Mouse (Mus musculus) MEL (cell line): ENCODE measurements around the gene Notch2. TPM values are rescaled to one million over a fixed set of nuclear protein-coding genes. Genes with fewer than 3 reads are reported as not detected.

Experiments
- DNase-seq: peaks from one replicate; pipeline ENCODE4 v3.0.0; 2011; ENCODE audit warnings: low read depth, low spot score
- H3K27ac ChIP-seq: 2 replicates; pipeline ENCODE4 v1.5.1; 2012; ENCODE audit warnings: low read depth, mild to moderate bottlenecking, control low read depth, low read length, moderate library complexity; ENCODE audit not compliant: control insufficient read depth
- H3K27me3 ChIP-seq, 2 experiments: fragments of 150-350 bp in 1 of 2; sonication (generic) in 1 of 2; 2 replicates each; pipeline ENCODE4 v1.6.1; 2012; ENCODE audit warnings: low read length in 2 of 2, mild to moderate bottlenecking in 2 of 2, improper control_type of control experiment in 1 of 2, moderate library complexity in 1 of 2; ENCODE audit not compliant: insufficient read depth in 2 of 2, control insufficient read depth in 1 of 2
- H3K36me3 ChIP-seq, 2 experiments: 2 replicates each; pipeline ENCODE4 v1.6.1; 2012 to 2014; ENCODE audit warnings: low read length in 2 of 2, improper control_type of control experiment in 1 of 2, inconsistent platforms in 1 of 2, mild to moderate bottlenecking in 1 of 2; ENCODE audit not compliant: insufficient read depth in 2 of 2, control insufficient read depth in 1 of 2
- H3K4me1 ChIP-seq, 2 experiments: fragments of 150-350 bp in 1 of 2; sonication (generic) in 1 of 2; 2 replicates each; pipeline ENCODE4 v1.6.1; 2012; ENCODE audit warnings: low read length in 2 of 2, improper control_type of control experiment in 1 of 2, mild to moderate bottlenecking in 1 of 2; ENCODE audit not compliant: insufficient read depth in 2 of 2, control insufficient read depth in 1 of 2
- H3K4me3 ChIP-seq, 2 experiments: fragments of 150-350 bp in 1 of 2; sonication (generic) in 1 of 2; 2 replicates each; pipeline ENCODE4 v1.5.1; 2012; ENCODE audit warnings: low read depth in 2 of 2, low read length in 2 of 2, mild to moderate bottlenecking in 2 of 2, moderate library complexity in 2 of 2, control low read depth in 1 of 2, improper control_type of control experiment in 1 of 2; ENCODE audit not compliant: control insufficient read depth in 1 of 2, insufficient read depth in 1 of 2
- H3K79me2 ChIP-seq: 2 replicates; pipeline ENCODE4 v1.6.1; 2012; ENCODE audit warnings: mild to moderate bottlenecking, low read length, moderate library complexity; ENCODE audit not compliant: control insufficient read depth, poor library complexity, insufficient read depth
- H3K9ac ChIP-seq: 2 replicates; pipeline ENCODE4 v1.6.1; 2012; ENCODE audit warnings: low read depth, mild to moderate bottlenecking, control low read depth, low read length, moderate library complexity; ENCODE audit not compliant: control insufficient read depth, poor library complexity, severe bottlenecking
- H3K9me3 ChIP-seq: fragments of 150-350 bp; sonication (generic); replicated peaks from 2 replicates; pipeline ENCODE4 v1.6.1; 2012; ENCODE audit warnings: mild to moderate bottlenecking, low read length, improper control_type of control experiment, moderate library complexity; ENCODE audit not compliant: insufficient read depth
- BHLHE40 ChIP-seq: IDR thresholded peaks from 2 replicates; pipeline ENCODE4 v1.6.1; 2012; ENCODE audit warnings: low read depth, mild to moderate bottlenecking, inconsistent platforms, low read length, improper control_type of control experiment, borderline replicate concordance
- CHD1 ChIP-seq: IDR thresholded peaks from 2 replicates; pipeline ENCODE4 v1.6.1; 2012; ENCODE audit warnings: low read depth, mild to moderate bottlenecking, inconsistent platforms, low read length, improper control_type of control experiment
- CTCF ChIP-seq, 3 experiments: IDR thresholded peaks in 2 of 3; conservative IDR thresholded peaks in 1 of 3; 2 replicates each; pipeline ENCODE4 v1.5.1; 2011 to 2012; ENCODE audit warnings: low read length in 3 of 3, low read depth in 2 of 3, mild to moderate bottlenecking in 2 of 3, improper control_type of control experiment in 1 of 3, inconsistent platforms in 1 of 3, mixed read lengths in 1 of 3, moderate library complexity in 1 of 3; ENCODE audit not compliant: control insufficient read depth in 1 of 3, insufficient read depth in 1 of 3, poor library complexity in 1 of 3, severe bottlenecking in 1 of 3
- E2F4 ChIP-seq: IDR thresholded peaks from 2 replicates; pipeline ENCODE4 v1.6.1; 2011; ENCODE audit warnings: low read depth, low read length, improper control_type of control experiment, borderline replicate concordance
- EP300 ChIP-seq, 2 experiments: IDR thresholded peaks; 2 replicates each; pipeline ENCODE4 v1.6.1; 2011; ENCODE audit warnings: improper control_type of control experiment in 2 of 2, low read length in 2 of 2, low read depth in 1 of 2, mild to moderate bottlenecking in 1 of 2
- ETS1 ChIP-seq: IDR thresholded peaks from 2 replicates; pipeline ENCODE4 v1.6.1; 2012; ENCODE audit warnings: low read depth, mild to moderate bottlenecking, inconsistent platforms, low read length, improper control_type of control experiment, moderate library complexity
- GABPA ChIP-seq: IDR thresholded peaks from 2 replicates; pipeline ENCODE4 v1.6.1; 2012; ENCODE audit warnings: low read depth, mild to moderate bottlenecking, inconsistent platforms, low read length, improper control_type of control experiment, moderate library complexity
- GATA1 ChIP-seq: IDR thresholded peaks from 2 replicates; pipeline ENCODE4 v1.6.1; 2011; ENCODE audit warnings: low read depth, low read length, improper control_type of control experiment
- MAFK ChIP-seq: IDR thresholded peaks from 2 replicates; pipeline ENCODE4 v1.6.1; 2011; ENCODE audit warnings: low read depth, mild to moderate bottlenecking, low read length, improper control_type of control experiment, borderline replicate concordance
- MAZ ChIP-seq: IDR thresholded peaks from 2 replicates; pipeline ENCODE4 v1.6.1; 2012; ENCODE audit warnings: low read depth, mild to moderate bottlenecking, inconsistent platforms, low read length, improper control_type of control experiment
- MEF2A ChIP-seq: IDR thresholded peaks from 2 replicates; pipeline ENCODE4 v1.6.1; 2014; ENCODE audit warnings: low read depth, mild to moderate bottlenecking, inconsistent platforms, low read length, improper control_type of control experiment; ENCODE audit not compliant: poor library complexity, insufficient replicate concordance, severe bottlenecking; ENCODE audit errors: extremely low read depth
- MXI1 ChIP-seq: IDR thresholded peaks from 2 replicates; pipeline ENCODE4 v1.6.1; 2011; ENCODE audit warnings: mild to moderate bottlenecking, low read depth, low read length, improper control_type of control experiment
- MYB ChIP-seq: IDR thresholded peaks from 2 replicates; pipeline ENCODE4 v1.6.1; 2011; ENCODE audit warnings: mild to moderate bottlenecking, low read depth, low read length, improper control_type of control experiment
- MYC ChIP-seq: IDR thresholded peaks from 2 replicates; pipeline ENCODE4 v1.6.1; 2011; ENCODE audit warnings: low read depth, mild to moderate bottlenecking, low read length, improper control_type of control experiment, moderate library complexity
- NRF1 ChIP-seq: IDR thresholded peaks from 2 replicates; pipeline ENCODE4 v1.6.1; 2014; ENCODE audit warnings: low read depth, mild to moderate bottlenecking, inconsistent platforms, low read length, improper control_type of control experiment, moderate library complexity; ENCODE audit not compliant: poor library complexity, insufficient read depth, severe bottlenecking
- POLR2AphosphoS5 ChIP-seq: IDR thresholded peaks from 2 replicates; pipeline ENCODE4 v1.6.1; 2012; ENCODE audit warnings: low read depth, borderline replicate concordance, mild to moderate bottlenecking, inconsistent platforms, low read length, moderate library complexity, mixed read lengths
- RAD21 ChIP-seq: IDR thresholded peaks from 2 replicates; pipeline ENCODE4 v1.6.1; 2011; ENCODE audit warnings: mild to moderate bottlenecking, low read depth, low read length, improper control_type of control experiment
- RCOR1 ChIP-seq: IDR thresholded peaks from 2 replicates; pipeline ENCODE4 v1.6.1; 2012; ENCODE audit warnings: low read depth, mild to moderate bottlenecking, inconsistent platforms, low read length, improper control_type of control experiment
- SIN3A ChIP-seq: IDR thresholded peaks from 2 replicates; pipeline ENCODE4 v1.6.1; 2012; ENCODE audit warnings: low read length, improper control_type of control experiment, inconsistent platforms
- SMC3 ChIP-seq: IDR thresholded peaks from 2 replicates; pipeline ENCODE4 v1.6.1; 2011; ENCODE audit warnings: low read depth, low read length, improper control_type of control experiment
- TAL1 ChIP-seq: IDR thresholded peaks from 2 replicates; pipeline ENCODE4 v1.6.1; 2012; ENCODE audit warnings: mild to moderate bottlenecking, inconsistent platforms, low read length, moderate library complexity, mixed read lengths
- TBP ChIP-seq: IDR thresholded peaks from 2 replicates; pipeline ENCODE4 v1.8.0; 2011; ENCODE audit warnings: low read depth, low read length, improper control_type of control experiment
- TCF12 ChIP-seq: IDR thresholded peaks from 2 replicates; pipeline ENCODE4 v1.6.1; 2014; ENCODE audit warnings: low read depth, mild to moderate bottlenecking, inconsistent platforms, low read length, improper control_type of control experiment, moderate library complexity
- UBTF ChIP-seq: IDR thresholded peaks from 2 replicates; pipeline ENCODE4 v1.6.1; 2012; ENCODE audit warnings: low read depth, mild to moderate bottlenecking, inconsistent platforms, low read length, improper control_type of control experiment, moderate library complexity, borderline replicate concordance; ENCODE audit not compliant: insufficient read depth
- USF1 ChIP-seq: IDR thresholded peaks from 2 replicates; pipeline ENCODE4 v1.6.1; 2014; ENCODE audit warnings: low read depth, mild to moderate bottlenecking, inconsistent platforms, low read length, improper control_type of control experiment, moderate library complexity
- USF2 ChIP-seq, 2 experiments: IDR thresholded peaks; 2 replicates each; pipeline ENCODE4 v1.6.1; 2011 to 2012; ENCODE audit warnings: improper control_type of control experiment in 2 of 2, low read length in 2 of 2, borderline replicate concordance in 1 of 2, inconsistent platforms in 1 of 2, low read depth in 1 of 2, mild to moderate bottlenecking in 1 of 2; ENCODE audit not compliant: insufficient read depth in 1 of 2
- ZC3H11A ChIP-seq: IDR thresholded peaks from 2 replicates; pipeline ENCODE4 v1.6.1; 2012; ENCODE audit warnings: low read depth, mild to moderate bottlenecking, inconsistent platforms, low read length, improper control_type of control experiment
- ZKSCAN1 ChIP-seq: IDR thresholded peaks from 2 replicates; pipeline ENCODE4 v1.6.1; 2012; ENCODE audit warnings: low read depth, mild to moderate bottlenecking, inconsistent platforms, low read length, improper control_type of control experiment, moderate library complexity
- ZMIZ1 ChIP-seq: IDR thresholded peaks from 2 replicates; pipeline ENCODE4 v1.6.1; 2012; ENCODE audit warnings: low read depth, mild to moderate bottlenecking, inconsistent platforms, low read length, improper control_type of control experiment, moderate library complexity
- ZNF384 ChIP-seq: IDR thresholded peaks from 2 replicates; pipeline ENCODE4 v1.6.1; 2012; ENCODE audit warnings: low read depth, mild to moderate bottlenecking, inconsistent platforms, low read length, improper control_type of control experiment
- polyA plus RNA-seq, 2 experiments: library from polyadenylated mRNA; stranded (reverse) in 1 of 2; unstranded in 1 of 2; fragments of >175 nt in 1 of 2; fragments of >200 nt in 1 of 2; gene quantifications; 2 replicates each; pipeline versions ENCODE4 v1.2.1 to v1.2.4; 2012; ENCODE audit warnings: low replicate concordance in 2 of 2, low read depth in 1 of 2; ENCODE audit not compliant: insufficient read length in 2 of 2, insufficient read depth in 1 of 2, missing spikeins in 1 of 2
- total RNA-seq: library from RNA; depleted of rRNA; stranded (reverse); fragments of 300-350 nt; gene quantifications from 2 replicates; pipeline ENCODE4 v1.2.3, GENCODE M21; 2012

Gene Notch2
- total and polyA plus RNA-seq, 3 experiments, result 16.2 to 36.6 (median 16.6) TPM

DNA sequence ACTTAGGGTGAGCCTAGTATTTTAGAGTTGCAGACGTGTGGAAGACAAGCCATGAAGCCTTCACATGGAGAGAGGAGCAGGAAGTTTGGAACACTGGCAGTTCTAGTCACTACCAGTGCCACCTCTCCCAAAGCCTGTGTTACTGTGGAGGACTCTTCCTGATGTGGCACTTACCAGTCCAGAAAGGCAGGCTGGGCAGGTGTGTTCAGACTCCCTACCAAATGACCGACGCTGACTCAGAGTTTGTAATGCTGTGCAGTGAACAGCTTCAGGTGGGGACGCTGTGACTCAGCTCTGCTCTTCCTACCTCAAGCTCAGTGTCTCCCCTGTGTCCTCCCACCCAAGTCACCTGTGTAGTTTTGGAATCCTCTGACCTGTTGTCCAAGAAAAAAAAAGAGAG, 67.3 kb downstream of the Notch2 start:
- H3K36me3 ChIP-seq, result peaks cover 0 to 31% of the 10 kb centered on the region in 2 experiments
- H3K27me3 ChIP-seq, result no peaks in the 10 kb centered on the region
- peaks cover 25 to 30% of the 10 kb centered on the region in 2 experiments for H3K4me1 ChIP-seq

DNA sequence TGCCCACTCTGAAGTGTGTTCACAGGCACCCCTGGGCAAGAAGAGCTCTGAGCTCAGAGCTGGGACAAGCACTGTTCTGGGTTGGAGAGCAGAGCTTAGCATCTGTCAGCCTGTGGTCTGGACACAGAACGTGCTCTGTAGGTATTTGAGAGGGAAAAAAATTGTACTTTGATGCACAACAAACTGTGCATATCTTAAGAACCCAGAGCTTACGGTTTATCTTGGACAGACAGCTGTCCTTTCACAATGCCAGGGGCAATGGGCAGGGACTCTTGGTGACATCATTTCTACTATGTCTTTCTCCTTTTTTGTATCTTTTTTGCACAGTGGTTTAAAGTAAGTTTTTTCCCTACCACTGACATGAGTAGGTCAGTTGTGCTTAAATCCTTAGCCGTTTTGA, 68.9 kb downstream of the Notch2 start:
- peak overlapping the region; percentile 36 for H3K27ac ChIP-seq
- H3K9me3 ChIP-seq, result no peaks in the 10 kb centered on the region
- H3K36me3 ChIP-seq, result peaks cover 0 to 41% of the 10 kb centered on the region in 2 experiments
- no peaks in the 10 kb centered on the region for H3K27me3 ChIP-seq
- H3K4me1 ChIP-seq, result peaks cover 36 to 41% of the 10 kb centered on the region in 2 experiments
- no peaks in the 10 kb centered on the region for H3K79me2 ChIP-seq
- DNase-seq, result peak; percentile 72
- no peak overlapping the region for H3K9ac ChIP-seq
- no peak overlapping the region for H3K4me3 ChIP-seq
- TF ChIP-seq MXI1 (no peak; the same call in 1 of the 2 replicates), TAL1 (peak; percentile 95), GABPA (no peak), ZKSCAN1 (no peak), MAZ (no peak), RAD21 (no peak), GATA1 (peak; percentile 79), MYB (0 out of 2 replicates have a peak, but pooled peaks have one; percentile 48), E2F4 (no peak), ZC3H11A (no peak), TCF12 (peak; percentile 92), ETS1 (peak; percentile 98), EP300 (IDR thresholded peaks at IDR 0.05; ENCODE audit: low read depth in 1 of 2, low read length in 2 of 2) (peak; percentile 90), ZMIZ1 (no peak), MAFK (no peak; the same call in 1 of the 2 replicates), NRF1 (no peak), BHLHE40 (peak; percentile 67), CHD1 (no peak), USF1 (no peak), MYC (peak; percentile 48; the same call in 1 of the 2 replicates), POLR2AphosphoS5 (no peak), SIN3A (peak; percentile 75), UBTF (no peak), SMC3 (no peak), TBP (0 out of 2 replicates have a peak, but pooled peaks have one; percentile 38)

More for the DNA sequence above, 67.3 kb downstream of the Notch2 start:
- Histone ChIP-seq H3K9ac (no peak overlapping the region), H3K27ac (no peak overlapping the region), H3K9me3 (no peaks in the 10 kb centered on the region), H3K79me2 (no peaks in the 10 kb centered on the region), H3K4me3 (no peak overlapping the region)
- TF ChIP-seq EP300 (IDR thresholded peaks at IDR 0.05; ENCODE audit: low read depth in 1 of 2, low read length in 2 of 2) (no peak), RCOR1 (no peak), MYC (no peak), UBTF (no peak), CTCF (IDR thresholded peaks at IDR 0.05 in 2 of 3, conservative IDR thresholded peaks at IDR 0.05 in 1 of 3; ENCODE audit: control insufficient read depth in 1 of 3, insufficient read depth in 1 of 3, low read depth in 2 of 3, low read length in 3 of 3, poor library complexity in 1 of 3, severe bottlenecking in 1 of 3) (no peak), TCF12 (no peak), GATA1 (no peak), POLR2AphosphoS5 (no peak), MXI1 (no peak), ZNF384 (no peak), SMC3 (no peak), ZMIZ1 (no peak), USF2 (IDR thresholded peaks at IDR 0.05; ENCODE audit: borderline replicate concordance in 1 of 2, insufficient read depth in 1 of 2, low read depth in 1 of 2, low read length in 2 of 2) (no peak), MEF2A (no peak), ETS1 (no peak), NRF1 (no peak), MYB (no peak)
- DNase-seq, result no peak
